Mouse (Mus musculus) G1E (cell line): ENCODE data around the gene 4930470P17Rik. TPM values are rescaled to one million over a fixed set of nuclear protein-coding genes. Genes with fewer than 3 reads are reported as not detected.

Source experiments
- ATAC-seq: 2 replicates; pipeline ENCODE4 v1.8.0; 2016; ENCODE audit warnings: mild to moderate bottlenecking; ENCODE audit not compliant: insufficient number of reproducible peaks, poor library complexity, low FRiP score, severe bottlenecking; ENCODE audit errors: extremely low read depth
- DNase-seq: peaks from one replicate; pipeline ENCODE4 v3.0.0; 2012; ENCODE audit warnings: low spot score
- H3K27me3 ChIP-seq: 2 replicates; pipeline ENCODE4 v1.6.1; 2012; ENCODE audit warnings: mild to moderate bottlenecking, low read length, inconsistent platforms; ENCODE audit not compliant: insufficient read depth
- H3K36me3 ChIP-seq: replicated peaks from 2 replicates; pipeline ENCODE3; 2012; ENCODE audit warnings: mild to moderate bottlenecking, inconsistent platforms
- H3K4me1 ChIP-seq: 2 replicates; pipeline ENCODE4 v1.6.1; 2012; ENCODE audit warnings: low read depth, low read length, inconsistent platforms, mixed read lengths; ENCODE audit not compliant: insufficient read depth
- H3K4me3 ChIP-seq: 2 replicates; pipeline ENCODE4 v1.5.1; 2012; ENCODE audit warnings: low read depth, mild to moderate bottlenecking, inconsistent platforms, low read length, moderate library complexity, mixed read lengths
- H3K9me3 ChIP-seq: replicated peaks from 2 replicates; pipeline ENCODE4 v1.6.1; 2012; ENCODE audit warnings: inconsistent platforms
- CTCF ChIP-seq: IDR thresholded peaks from 2 replicates; pipeline ENCODE4 v1.5.1; 2012; ENCODE audit warnings: low read depth, low read length, inconsistent platforms, mixed read lengths
- GATA1 ChIP-seq: IDR thresholded peaks from 2 replicates; pipeline ENCODE4 v1.6.1; 2012; ENCODE audit warnings: borderline replicate concordance, low read length, inconsistent platforms, mixed read lengths
- GATA2 ChIP-seq: IDR thresholded peaks from 2 replicates; pipeline ENCODE4 v1.6.1; 2012; ENCODE audit warnings: low read depth, low read length, inconsistent platforms, borderline replicate concordance
- POLR2AphosphoS5 ChIP-seq: IDR thresholded peaks from 2 replicates; pipeline ENCODE4 v1.6.1; 2012; ENCODE audit warnings: low read depth, low read length, inconsistent platforms; ENCODE audit not compliant: insufficient replicate concordance
- TAL1 ChIP-seq: conservative IDR thresholded peaks from 2 replicates; pipeline ENCODE4 v1.6.1; 2012; ENCODE audit warnings: low read depth, low read length, inconsistent platforms, mixed read lengths
- polyA plus RNA-seq: library from polyadenylated mRNA; stranded (reverse); fragments of >175 nt; gene quantifications from 2 replicates; pipeline ENCODE4 v1.2.3, GENCODE M21; 2012
- total RNA-seq, 2 experiments: library from RNA; stranded (forward) in 1 of 2; stranded (reverse) in 1 of 2; fragments of 200-1000 nt in 1 of 2; fragments of >200 nt in 1 of 2; fragmentation: Nextera tagmentation in 1 of 2; gene quantifications; 2 replicates each; pipeline ENCODE4 v1.2.3; 2014 to 2017

Gene 4930470P17Rik
- total and polyA plus RNA-seq, 3 experiments = not detected

DNA sequence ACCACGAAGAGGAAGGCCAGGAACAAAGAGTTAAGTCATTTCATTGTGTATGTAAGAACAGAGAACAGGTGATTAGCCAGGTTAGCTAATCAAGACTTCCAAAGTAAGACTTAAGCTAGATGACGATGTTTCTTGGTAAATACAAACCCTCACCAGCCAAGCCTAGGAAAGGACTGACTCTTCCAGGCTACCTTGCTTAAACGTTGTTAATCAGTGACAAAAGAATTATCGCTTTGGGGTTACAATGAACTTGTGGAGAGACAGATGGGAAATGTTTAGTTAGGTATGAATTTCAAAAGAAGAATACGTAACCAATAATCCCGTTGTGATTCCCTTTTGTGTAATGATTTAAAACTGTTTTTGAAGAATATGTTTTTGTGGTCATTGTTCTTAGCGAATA lies 56.9 kb downstream of the 4930470P17Rik start:
- Histone ChIP-seq H3K4me1 (no peaks in the 10 kb centered on the region), H3K4me3 (no peak overlapping the region), H3K36me3 (no peaks in the 10 kb centered on the region), H3K9me3 (peaks cover 54% of the 10 kb centered on the region), H3K27me3 (no peaks in the 10 kb centered on the region)
- ATAC-seq (no peak), DNase-seq (no peak)
- no peak for TF ChIP-seq GATA2

DNA sequence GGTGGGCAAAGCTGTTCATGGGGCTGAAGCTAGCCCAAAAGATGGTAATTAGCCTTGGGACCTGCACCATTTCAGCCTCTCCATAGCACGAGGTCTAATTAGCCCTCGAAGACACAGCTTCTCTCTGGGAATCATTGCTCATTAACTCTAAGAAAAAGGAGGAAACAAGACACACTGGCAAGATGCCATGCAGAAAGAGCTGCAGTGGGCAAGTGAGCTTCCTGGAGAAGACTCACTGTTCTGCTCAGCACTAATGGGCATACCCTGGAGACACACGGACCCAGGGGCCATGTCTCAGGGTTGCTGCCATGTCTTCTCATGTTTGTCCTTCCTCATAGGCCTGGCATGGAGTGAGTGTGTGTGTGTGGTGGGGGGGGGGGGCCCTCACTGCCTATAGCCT lies 57.7 kb downstream of the 4930470P17Rik start:
- DNase-seq = no peak

DNA sequence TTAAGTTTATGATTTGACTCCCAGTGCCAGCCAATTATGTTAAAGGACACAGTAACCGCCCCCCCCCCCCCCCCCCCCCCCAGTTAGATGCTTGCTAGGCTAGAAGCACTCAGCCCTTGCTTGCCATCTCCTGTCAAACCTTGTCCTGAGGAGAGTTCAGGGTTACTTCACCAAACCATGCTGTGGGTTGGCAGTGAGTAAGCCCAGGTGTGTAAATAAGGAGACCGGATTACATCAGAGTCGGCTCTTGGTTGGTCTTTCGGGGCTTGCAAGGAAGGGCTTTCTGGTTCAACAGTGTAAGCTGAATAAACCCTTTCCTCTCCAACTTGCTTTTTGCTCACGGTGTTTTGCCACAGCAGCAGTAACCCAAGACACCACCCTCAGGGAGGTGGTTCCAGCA lies 58.2 kb downstream of the 4930470P17Rik start:
- H3K36me3 ChIP-seq = no peaks in the 10 kb centered on the region
- H3K4me1 ChIP-seq = no peaks in the 10 kb centered on the region
- ATAC-seq (no peak), DNase-seq (no peak)
- H3K9me3 ChIP-seq = peaks cover 59% of the 10 kb centered on the region
- TF ChIP-seq CTCF (no peak), POLR2AphosphoS5 (no peak), TAL1 (no peak), GATA2 (no peak), GATA1 (no peak)
- H3K4me3 ChIP-seq = no peak overlapping the region
- no peaks in the 10 kb centered on the region for H3K27me3 ChIP-seq

More for the DNA sequence above, 57.7 kb downstream of the 4930470P17Rik start:
- peaks cover 57% of the 10 kb centered on the region for H3K9me3 ChIP-seq
- no peaks in the 10 kb centered on the region for H3K4me1 ChIP-seq
- H3K4me3 ChIP-seq = no peak overlapping the region
- H3K27me3 ChIP-seq = no peaks in the 10 kb centered on the region
- no peaks in the 10 kb centered on the region for H3K36me3 ChIP-seq
- no peak for ATAC-seq
- TF ChIP-seq GATA2 (no peak), GATA1 (no peak), CTCF (no peak), POLR2AphosphoS5 (no peak), TAL1 (no peak)

DNA sequence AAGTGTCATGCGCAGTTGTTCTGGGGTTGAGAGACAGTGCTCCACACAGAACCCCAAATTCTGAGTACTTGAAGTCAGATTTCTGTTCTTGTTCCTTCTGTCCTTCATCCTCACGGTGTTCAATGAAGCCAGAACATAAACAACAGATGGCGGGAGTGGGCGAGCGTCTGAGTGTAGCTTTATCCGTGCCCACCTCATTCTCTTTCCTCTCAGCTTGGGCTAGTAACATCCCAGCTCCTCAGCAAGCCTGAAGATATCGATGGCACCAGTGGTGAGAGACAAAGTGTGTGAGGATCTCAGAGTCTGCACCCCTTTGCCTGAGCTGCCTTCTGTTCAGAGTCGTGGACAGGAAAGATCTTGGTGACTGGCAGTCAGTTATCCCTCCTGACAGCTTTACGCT lies 62.6 kb downstream of the 4930470P17Rik start:
- Histone ChIP-seq H3K27me3 (no peaks in the 10 kb centered on the region), H3K4me1 (no peaks in the 10 kb centered on the region), H3K36me3 (no peaks in the 10 kb centered on the region), H3K4me3 (no peak overlapping the region), H3K9me3 (peaks cover 68% of the 10 kb centered on the region)
- DNase-seq = no peak
- ATAC-seq = no peak
- TF ChIP-seq GATA2 (no peak), GATA1 (no peak)

DNA sequence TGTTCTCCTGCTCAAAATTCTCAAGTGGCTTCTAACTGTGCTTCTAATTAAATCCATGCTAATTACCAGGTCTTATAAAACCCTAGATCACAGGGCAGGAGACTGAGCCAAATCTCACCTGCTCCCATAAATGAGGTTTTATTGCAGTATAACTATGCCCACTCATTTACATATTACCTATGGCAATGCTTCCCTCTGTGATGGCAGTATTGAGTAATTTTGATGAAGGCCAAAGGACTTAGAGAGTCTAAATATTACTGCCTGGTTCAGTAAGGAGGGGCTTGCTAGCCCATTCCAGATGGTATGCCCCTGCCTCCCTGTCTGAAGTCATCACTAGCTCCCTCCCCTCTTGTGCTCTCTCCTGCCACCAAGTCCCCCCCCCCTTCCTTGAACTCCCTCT lies 66.0 kb downstream of the 4930470P17Rik start:
- no peaks in the 10 kb centered on the region for H3K27me3 ChIP-seq
- no peaks in the 10 kb centered on the region for H3K36me3 ChIP-seq
- H3K4me3 ChIP-seq = no peak overlapping the region
- ATAC-seq (no peak), DNase-seq (no peak)
- H3K9me3 ChIP-seq = peaks cover 61% of the 10 kb centered on the region
- H3K4me1 ChIP-seq = no peaks in the 10 kb centered on the region
- TF ChIP-seq CTCF = no peak

DNA sequence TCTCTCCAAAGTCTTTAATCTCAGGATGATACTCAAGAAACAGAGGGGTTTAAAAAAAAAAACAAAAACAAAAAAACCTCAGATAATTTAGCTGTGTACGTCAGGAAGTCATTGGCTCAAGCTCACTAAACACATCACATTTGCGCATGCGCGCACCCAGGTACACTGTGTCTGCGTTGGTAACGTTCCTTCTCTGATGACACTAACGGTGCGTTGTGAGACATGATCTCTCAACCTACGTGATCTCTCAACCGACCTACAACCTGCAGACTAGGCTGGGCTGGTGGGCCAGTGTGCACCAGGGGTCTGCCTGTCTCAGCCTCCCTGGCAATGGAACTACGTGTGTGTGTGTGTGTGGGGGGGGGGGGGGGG lies 67.0 kb downstream of the 4930470P17Rik start:
- no peaks in the 10 kb centered on the region for H3K4me1 ChIP-seq
- no peak for DNase-seq
- no peaks in the 10 kb centered on the region for H3K27me3 ChIP-seq
- H3K9me3 ChIP-seq = peaks cover 60% of the 10 kb centered on the region
- TF ChIP-seq TAL1 (no peak), GATA2 (no peak), POLR2AphosphoS5 (no peak), CTCF (no peak), GATA1 (no peak)
- H3K36me3 ChIP-seq = no peaks in the 10 kb centered on the region
- no peak overlapping the region for H3K4me3 ChIP-seq
- no peak for ATAC-seq

DNA sequence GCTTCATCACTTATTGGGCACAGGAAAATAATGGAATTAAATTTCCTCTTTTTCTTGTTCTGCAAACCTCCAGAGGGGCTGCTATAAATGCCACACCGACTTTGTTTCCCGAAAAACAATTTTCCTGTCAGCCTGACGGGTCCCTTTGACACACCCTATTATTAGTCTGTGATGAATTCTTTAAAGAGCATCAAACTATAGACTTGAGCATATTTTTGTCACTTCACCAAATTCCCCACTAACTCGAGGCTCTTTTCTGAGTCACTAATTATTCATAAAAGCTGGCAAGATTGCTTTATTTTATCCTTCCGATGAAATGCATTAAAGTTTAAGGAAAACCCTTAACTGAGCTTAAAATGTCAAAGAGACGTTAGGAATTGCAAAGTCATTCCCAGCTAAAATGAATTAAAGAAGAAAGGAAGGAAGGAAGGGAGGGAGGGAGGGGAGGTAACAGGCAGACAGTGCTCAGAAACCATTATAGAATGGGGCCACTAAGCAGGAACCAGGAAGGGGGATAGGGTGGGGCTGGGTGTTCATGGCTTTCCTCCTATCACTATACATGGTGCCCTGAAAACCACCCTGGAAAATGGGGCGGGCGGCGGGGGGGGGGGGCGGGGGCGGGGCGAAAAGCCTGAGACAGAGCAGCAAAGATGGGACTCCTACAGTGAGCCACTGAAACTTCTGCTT lies 67.6 kb downstream of the 4930470P17Rik start:
- DNase-seq = no peak
- Histone ChIP-seq H3K9me3 (peaks cover 58% of the 10 kb centered on the region), H3K4me3 (no peak overlapping the region), H3K27me3 (no peaks in the 10 kb centered on the region), H3K36me3 (no peaks in the 10 kb centered on the region), H3K4me1 (no peaks in the 10 kb centered on the region)
- TF ChIP-seq POLR2AphosphoS5 = no peak
- TF ChIP-seq GATA2 = no peak
- no peak for TF ChIP-seq GATA1
- TF ChIP-seq TAL1 = no peak
- ATAC-seq = no peak
